Mouse (Mus musculus): ENCODE results near the gene Bloc1s3.

DNA sequence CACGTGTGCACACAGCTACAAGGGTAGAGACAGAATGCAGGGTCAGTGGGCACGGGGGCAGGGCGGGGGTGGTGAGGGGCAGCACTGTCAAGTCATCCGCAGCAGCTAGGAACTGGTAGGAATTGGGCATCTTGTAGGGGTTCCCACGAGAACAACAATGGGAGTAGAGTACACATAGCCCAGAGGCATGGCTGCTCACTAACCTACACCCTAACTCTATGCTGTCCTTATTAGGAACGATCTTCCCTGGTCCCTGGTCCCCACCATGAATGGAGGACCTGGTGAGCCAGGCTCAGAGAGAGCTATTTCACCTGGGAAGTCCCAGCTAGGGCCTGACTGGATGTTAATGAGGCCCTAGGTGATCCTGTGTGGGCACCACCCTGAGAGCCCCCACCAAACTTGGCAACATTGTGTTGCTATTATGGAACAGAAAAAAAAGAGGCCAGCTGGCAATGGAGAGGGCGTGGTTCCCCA is 33.6 kb upstream of the Bloc1s3 start:
- TF ChIP-seq POLR2A (IDR thresholded peaks at IDR 0.05; ENCODE audit: control insufficient read depth, low read depth, low read length) (no peak), CTCF (IDR thresholded peaks at IDR 0.05; ENCODE audit: control insufficient read depth, insufficient read depth, insufficient replicate concordance, low read depth, low read length) (no peak)

Measured in testis, adult 2 months (tissue).